Mouse (Mus musculus) G1E (cell line): ENCODE measurements around the gene Dkkl1.

Source experiments
- CTCF ChIP-seq: IDR thresholded peaks from 2 replicates; pipeline ENCODE4 v1.5.1; 2012; ENCODE audit warnings: low read depth, low read length, inconsistent platforms, mixed read lengths
- GATA1 ChIP-seq: IDR thresholded peaks from 2 replicates; pipeline ENCODE4 v1.6.1; 2012; ENCODE audit warnings: borderline replicate concordance, low read length, inconsistent platforms, mixed read lengths
- POLR2AphosphoS5 ChIP-seq: IDR thresholded peaks from 2 replicates; pipeline ENCODE4 v1.6.1; 2012; ENCODE audit warnings: low read depth, low read length, inconsistent platforms; ENCODE audit not compliant: insufficient replicate concordance
- TAL1 ChIP-seq: conservative IDR thresholded peaks from 2 replicates; pipeline ENCODE4 v1.6.1; 2012; ENCODE audit warnings: low read depth, low read length, inconsistent platforms, mixed read lengths

GRCm38 (mm10) chr7:45198435-45198834 is 13.5 kb downstream of the Dkkl1 start:
- no peak for TF ChIP-seq CTCF
- TF ChIP-seq TAL1: no peak
- TF ChIP-seq GATA1: no peak
- no peak for TF ChIP-seq POLR2AphosphoS5
